Mouse (Mus musculus) heart, adult 18-20 months (tissue): ENCODE data around the gene Ifna14. TPM values are rescaled to one million over a fixed set of nuclear protein-coding genes. Genes with fewer than 3 reads are reported as not detected.
"Not testable (repeated sequence)": the region's sequence is repeated elsewhere in the genome, so short reads cannot be mapped to it uniquely, and the experiment has no call there.

Experiments
- DNase-seq, 2 experiments: peaks; one replicate each; pipeline ENCODE4 v3.0.0; 2021 to 2022; ENCODE audit warnings: mixed read lengths in 1 of 2
- long read RNA-seq, 2 experiments: library from polyadenylated mRNA; stranded (forward); transcript quantifications; one replicate each; pipeline ENCODE4 v2.0.0; 2021
- total RNA-seq, 2 experiments: library from RNA; stranded (reverse); gene quantifications; 2 replicates each; pipeline ENCODE4 v1.2.3; 2021

The Ifna14 gene
- total RNA-seq = not detected
- long read RNA-seq, experiment 1 = 0 reads
- long read RNA-seq, experiment 2 = 0 reads

GRCm38 (mm10) chr4:88571698-88572097, at the start of gene Ifna14:
TSS of gene Ifna14 (minus strand) at chr4:88571798.
- DNase-seq = no peak

- DNase-seq = no peak
These were observed 31.7 kb upstream of the Ifna14 start, which contains the start of gene Ifna12 for GRCm38 (mm10) chr4:88603276-88603675. TSS of gene Ifna12 (minus strand) at chr4:88603376.

- DNase-seq = no peak
These were observed 20.7 kb upstream of the Ifna14 start, which contains the start of gene Ifna9 for GRCm38 (mm10) chr4:88592285-88592684. TSS of gene Ifna9 (minus strand) at chr4:88592385.

GRCm38 (mm10) chr4:88561791-88562190, 9.8 kb downstream of the Ifna14 start:
- DNase-seq = no peak

- DNase-seq = not testable (repeated sequence)
These were observed 13.5 kb downstream of the Ifna14 start, which contains the start of gene Ifna15 for GRCm38 (mm10) chr4:88558145-88558544. TSS of gene Ifna15 (minus strand) at chr4:88558245.

GRCm38 (mm10) chr4:88550161-88550945, 21.2 kb downstream of the Ifna14 start:
- peak; percentile 82 to 87 for DNase-seq

GRCm38 (mm10) chr4:88547986-88548385, 23.6 kb downstream of the Ifna14 start:
- DNase-seq = no peak

- peak; percentile 46 to 75 for DNase-seq
These were observed 27.9 kb downstream of the Ifna14 start for GRCm38 (mm10) chr4:88543649-88544234.

GRCm38 (mm10) chr4:88537328-88537727, 34.3 kb downstream of the Ifna14 start:
- DNase-seq = peak; percentile 80 to 86

- peak; percentile 46 to 57 for DNase-seq
These were observed 35.0 kb downstream of the Ifna14 start for GRCm38 (mm10) chr4:88536640-88537039.

- DNase-seq = peak; percentile 18 to 21
These were observed 35.9 kb downstream of the Ifna14 start for GRCm38 (mm10) chr4:88535742-88536141.

GRCm38 (mm10) chr4:88534903-88535302, 36.7 kb downstream of the Ifna14 start:
- no peak for DNase-seq

GRCm38 (mm10) chr4:88533499-88533898, 38.1 kb downstream of the Ifna14 start:
- no peak for DNase-seq

- DNase-seq = no peak
These were observed 40.7 kb downstream of the Ifna14 start for GRCm38 (mm10) chr4:88530892-88531291.

GRCm38 (mm10) chr4:88530271-88530670, 41.3 kb downstream of the Ifna14 start:
- no peak for DNase-seq

GRCm38 (mm10) chr4:88526379-88527049, 45.1 kb downstream of the Ifna14 start:
- DNase-seq = no peak

- no peak for DNase-seq
These were observed 46.2 kb downstream of the Ifna14 start for GRCm38 (mm10) chr4:88525393-88525792.

- peak; percentile 27 to 65 for DNase-seq
These were observed 48.4 kb downstream of the Ifna14 start for GRCm38 (mm10) chr4:88523241-88523640.

- no peak for DNase-seq
These were observed 48.9 kb downstream of the Ifna14 start, which contains the start of gene Ifnb1 for GRCm38 (mm10) chr4:88522674-88523073. TSS of gene Ifnb1 (minus strand) at chr4:88522774.
